In the genomic region with DNA sequence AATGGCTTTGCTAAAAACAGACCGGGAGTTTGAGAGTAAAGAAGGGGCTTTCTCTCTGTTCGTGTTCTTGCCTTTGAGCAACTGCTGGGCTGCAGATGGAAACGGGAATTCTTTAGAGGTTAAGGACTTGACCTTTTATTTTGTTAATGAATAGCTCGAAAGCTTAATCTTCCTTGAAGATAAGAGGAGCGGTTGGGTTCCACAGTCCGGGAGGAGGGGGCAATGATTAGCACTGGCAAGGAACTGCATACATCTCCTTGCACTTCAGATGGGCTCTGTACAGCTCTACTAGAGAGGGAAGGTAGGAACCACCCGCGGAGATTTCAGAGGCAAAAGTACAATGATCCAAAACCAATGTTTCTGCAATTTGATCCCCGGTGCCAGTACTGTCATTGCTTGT, we compare ENCODE assay signal across 8 mouse cellular contexts. TPM values are rescaled to one million over a fixed set of nuclear protein-coding genes. Genes with fewer than 3 reads are reported as not detected.
DNase-seq lines count a peak whose midpoint lies in the region; ATAC-seq lines count a peak whose summit lies in the region.
"Had no signal": no experiment of that assay in that cellular context is flagged by ENCODE, and none has a peak within 500 bp of the region (broad histone marks: within the 10 kb centered on the region; RNA-seq: fewer than 3 reads in every experiment).

No protein-coding gene starts in this region.

- ATAC-seq in liver, embryonic 12.5 days: no peak
- ATAC-seq in embryonic facial prominence, embryonic 14.5 days (ENCODE audit: low read depth): 0 out of 2 replicates have a peak, but pooled peaks have one; percentile 44
- no peak; the same call in 1 of the 2 replicates for ATAC-seq in hindbrain, embryonic 15.5 days (ENCODE audit: low FRiP score, low read depth)
- ATAC-seq in neural tube, embryonic 13.5 days (ENCODE audit: low read depth): peak; percentile 76; the same call in 1 of the 2 replicates

- no peak overlapping the region for H3K27ac ChIP-seq in liver, embryonic 12.5 days
- no peak overlapping the region for H3K27ac ChIP-seq in embryonic facial prominence, embryonic 14.5 days (replicated peaks; ENCODE audit: low read depth, low read length)
- H3K27ac ChIP-seq in hindbrain, embryonic 15.5 days (replicated peaks): peak overlapping the region; percentile 36; the same call in 1 of the 2 replicates
- H3K27ac ChIP-seq in neural tube, embryonic 13.5 days (replicated peaks): no peak overlapping the region
- H3K27ac ChIP-seq: limb, embryonic 15.5 days had no signal

- no peak overlapping the region for H3K4me3 ChIP-seq in liver, embryonic 12.5 days
- peak overlapping the region; percentile 31; the same call in 1 of the 2 replicates for H3K4me3 ChIP-seq in embryonic facial prominence, embryonic 14.5 days (ENCODE audit: low read depth, low read length)
- H3K4me3 ChIP-seq in hindbrain, embryonic 15.5 days: peak overlapping the region; percentile 47
- peak overlapping the region; percentile 50 for H3K4me3 ChIP-seq in neural tube, embryonic 13.5 days

- H3K4me2 ChIP-seq in liver, embryonic 12.5 days: peak overlapping the region; percentile 50
- peak overlapping the region; percentile 59; the same call in 1 of the 2 replicates for H3K4me2 ChIP-seq in embryonic facial prominence, embryonic 14.5 days (ENCODE audit: low read depth, low read length)
- H3K4me2 ChIP-seq in hindbrain, embryonic 15.5 days: peak overlapping the region; percentile 61
- peak overlapping the region; percentile 66 for H3K4me2 ChIP-seq in neural tube, embryonic 13.5 days

- peaks cover 15% of the 10 kb centered on the region; the same call in 1 of the 2 replicates for H3K27me3 ChIP-seq in liver, embryonic 12.5 days (replicated peaks)
- peaks cover 4% of the 10 kb centered on the region for H3K27me3 ChIP-seq in embryonic facial prominence, embryonic 14.5 days (replicated peaks; ENCODE audit: control insufficient read depth, insufficient read depth, low read length)
- no peaks in the 10 kb centered on the region for H3K27me3 ChIP-seq in hindbrain, embryonic 15.5 days
- H3K27me3 ChIP-seq in neural tube, embryonic 13.5 days: no peaks in the 10 kb centered on the region

- no peaks in the 10 kb centered on the region for H3K9me3 ChIP-seq in liver, embryonic 12.5 days (replicated peaks)
- H3K9me3 ChIP-seq in embryonic facial prominence, embryonic 14.5 days (ENCODE audit: control insufficient read depth, low read length): no peaks in the 10 kb centered on the region
- H3K9me3 ChIP-seq in hindbrain, embryonic 15.5 days: no peaks in the 10 kb centered on the region
- H3K9me3 ChIP-seq in neural tube, embryonic 13.5 days: no peaks in the 10 kb centered on the region
- H3K9me3 ChIP-seq: limb, embryonic 15.5 days had no signal

- no peaks in the 10 kb centered on the region for H3K36me3 ChIP-seq in liver, embryonic 12.5 days
- H3K36me3 ChIP-seq in embryonic facial prominence, embryonic 14.5 days (ENCODE audit: control insufficient read depth, insufficient read depth, low read length): no peaks in the 10 kb centered on the region
- H3K36me3 ChIP-seq in hindbrain, embryonic 15.5 days: no peaks in the 10 kb centered on the region
- no peaks in the 10 kb centered on the region for H3K36me3 ChIP-seq in neural tube, embryonic 13.5 days
- H3K36me3 ChIP-seq: limb, embryonic 15.5 days had no signal

- H3K9ac ChIP-seq in liver, embryonic 12.5 days: no peak overlapping the region
- H3K9ac ChIP-seq in embryonic facial prominence, embryonic 14.5 days (ENCODE audit: low read depth, low read length): no peak overlapping the region
- peak overlapping the region; percentile 36 for H3K9ac ChIP-seq in hindbrain, embryonic 15.5 days
- peak overlapping the region; percentile 73 for H3K9ac ChIP-seq in neural tube, embryonic 13.5 days

- 4% methylated on average over 9 of the region's 9 CpGs for WGBS in liver, embryonic 12.5 days (ENCODE audit: insufficient replicate concordance)
- WGBS in embryonic facial prominence, embryonic 14.5 days: 5% methylated on average over 9 of the region's 9 CpGs
- WGBS in hindbrain, embryonic 15.5 days: 2% methylated on average over 9 of the region's 9 CpGs
- 4% methylated on average over 9 of the region's 9 CpGs for WGBS in neural tube, embryonic 13.5 days

- DNase-seq in liver: no peak
- DNase-seq in embryonic facial prominence, embryonic 14.5 days (ENCODE audit: low spot score): no peak
- DNase-seq in adrenal gland, postnatal 4 days (ENCODE audit: low spot score in 2 of 2): no peak
- DNase-seq in B cell, adult 2 months: no peak

- no peaks in the 10 kb centered on the region; the same call in 1 of the 2 replicates for H3K4me1 ChIP-seq in liver, embryonic 12.5 days
- peaks cover 14% of the 10 kb centered on the region for H3K4me1 ChIP-seq in embryonic facial prominence, embryonic 14.5 days (ENCODE audit: control insufficient read depth, insufficient read depth, low read length)
- peaks cover 22% of the 10 kb centered on the region for H3K4me1 ChIP-seq in hindbrain, embryonic 15.5 days (replicated peaks)
- H3K4me1 ChIP-seq in neural tube, embryonic 13.5 days (replicated peaks): peaks cover 28% of the 10 kb centered on the region

RNA-seq across cellular contexts. Expression of a gene that starts 1.2 kb away (rescaled TPM):
- polyA plus RNA-seq in liver, embryonic 12.5 days (2016; fragmentation: Nextera tagmentation; extraction: Ambion mirVana): 0.64 and 0.72 TPM in 2 replicates
- 1.6 and 2.8 TPM in 2 replicates for polyA plus RNA-seq in embryonic facial prominence, embryonic 14.5 days (2014; fragmentation: Nextera tagmentation; extraction: Ambion mirVana)
- polyA plus RNA-seq in hindbrain, embryonic 15.5 days (2015; fragmentation: Nextera tagmentation; extraction: Ambion mirVana): 12.3 and 12.8 TPM in 2 replicates
- 22.8 and 30.0 TPM in 2 replicates for polyA plus RNA-seq in neural tube, embryonic 13.5 days (2015; fragmentation: Nextera tagmentation; extraction: Ambion mirVana)
- total RNA-seq in adrenal gland, postnatal 4 days (2021): 10 to 100 TPM in 1 of 2 experiments, 1 to 10 TPM in 1; 5.9 to 10.1 TPM

Comparison
In these comparisons a context has a peak if more than half of its experiments do, and no peak if none do; other contexts are left out.
1. ATAC-seq: peak in embryonic facial prominence, embryonic 14.5 days (single experiment) and neural tube, embryonic 13.5 days (single experiment); none in liver, embryonic 12.5 days (single experiment) and hindbrain, embryonic 15.5 days (single experiment).
2. H3K9ac ChIP-seq: peak in hindbrain, embryonic 15.5 days (single experiment) and neural tube, embryonic 13.5 days (single experiment); none in liver, embryonic 12.5 days (single experiment) and embryonic facial prominence, embryonic 14.5 days (single experiment).
3. Peak in every context shown above with its lines, with median percentiles within 50 percentile points of each other: H3K4me2 ChIP-seq.